Mouse (Mus musculus) cerebellum, adult (tissue): ENCODE data around the gene Mcoln1.

Experiments
- ATAC-seq: cut with Nextera tagmentation; 2 replicates; pipeline ENCODE4 v1.9.2; 2017; ENCODE audit warnings: mild to moderate bottlenecking, moderate library complexity, mixed read lengths; ENCODE audit not compliant: insufficient number of reproducible peaks, low FRiP score, low TSS enrichment

Mcoln1 gene

DNA sequence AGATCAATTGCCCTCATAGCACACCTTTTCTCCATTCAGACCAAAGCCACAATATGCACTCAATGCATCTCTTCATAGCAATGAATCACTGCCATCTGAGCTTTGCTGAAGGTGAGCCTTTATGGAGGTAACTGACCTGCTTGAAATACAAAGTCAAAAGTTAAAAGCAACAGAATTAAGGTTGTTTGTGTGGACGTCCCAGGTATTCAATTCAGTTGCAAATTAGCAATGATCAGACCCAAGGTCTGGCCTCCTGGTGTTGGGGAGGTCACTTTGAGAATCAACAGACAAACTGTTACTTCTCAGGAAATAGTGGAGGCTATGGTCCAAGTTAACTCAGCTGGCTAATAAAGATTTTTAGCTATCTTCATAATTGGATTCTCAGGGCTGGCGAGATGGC, 46.3 kb downstream of the Mcoln1 start:
- ATAC-seq: no peak

- ATAC-seq: no peak
Measured at GRCm38 (mm10) chr8:3552240-3552639, 52.0 kb downstream of the Mcoln1 start.

DNA sequence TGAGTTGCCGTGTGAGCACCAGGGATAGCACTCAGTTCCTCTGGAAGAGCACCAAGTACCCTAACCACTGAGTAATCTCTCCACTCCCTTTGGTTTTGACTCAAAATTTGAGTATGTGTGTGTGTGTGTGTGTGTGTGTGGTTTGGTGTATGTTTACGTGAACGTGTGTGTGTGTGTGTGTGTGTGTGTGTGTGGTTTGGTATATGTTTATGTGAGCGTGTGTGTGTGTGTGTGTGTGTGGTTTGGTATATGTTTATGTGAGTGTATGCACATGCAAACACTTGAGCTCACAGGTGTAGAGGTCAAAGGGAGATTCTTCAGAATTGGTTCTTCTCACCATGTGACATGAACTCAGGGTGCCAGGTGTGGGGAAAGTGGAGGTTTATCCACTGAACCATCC, 55.9 kb downstream of the Mcoln1 start:
- ATAC-seq: 0 out of 2 replicates have a peak, but pooled peaks have one; percentile 66
